Mouse (Mus musculus) G1E (cell line): ENCODE results near the gene Wars. TPM values are rescaled to one million over a fixed set of nuclear protein-coding genes. Genes with fewer than 3 reads are reported as not detected.

Experiments used
- ATAC-seq: 2 replicates; pipeline ENCODE4 v1.8.0; 2016; ENCODE audit warnings: mild to moderate bottlenecking; ENCODE audit not compliant: insufficient number of reproducible peaks, poor library complexity, low FRiP score, severe bottlenecking; ENCODE audit errors: extremely low read depth
- DNase-seq: peaks from one replicate; pipeline ENCODE4 v3.0.0; 2012; ENCODE audit warnings: low spot score
- H3K27me3 ChIP-seq: 2 replicates; pipeline ENCODE4 v1.6.1; 2012; ENCODE audit warnings: mild to moderate bottlenecking, low read length, inconsistent platforms; ENCODE audit not compliant: insufficient read depth
- H3K36me3 ChIP-seq: replicated peaks from 2 replicates; pipeline ENCODE3; 2012; ENCODE audit warnings: mild to moderate bottlenecking, inconsistent platforms
- H3K4me1 ChIP-seq: 2 replicates; pipeline ENCODE4 v1.6.1; 2012; ENCODE audit warnings: low read depth, low read length, inconsistent platforms, mixed read lengths; ENCODE audit not compliant: insufficient read depth
- H3K4me3 ChIP-seq: 2 replicates; pipeline ENCODE4 v1.5.1; 2012; ENCODE audit warnings: low read depth, mild to moderate bottlenecking, inconsistent platforms, low read length, moderate library complexity, mixed read lengths
- H3K9me3 ChIP-seq: replicated peaks from 2 replicates; pipeline ENCODE4 v1.6.1; 2012; ENCODE audit warnings: inconsistent platforms
- CTCF ChIP-seq: IDR thresholded peaks from 2 replicates; pipeline ENCODE4 v1.5.1; 2012; ENCODE audit warnings: low read depth, low read length, inconsistent platforms, mixed read lengths
- GATA1 ChIP-seq: IDR thresholded peaks from 2 replicates; pipeline ENCODE4 v1.6.1; 2012; ENCODE audit warnings: borderline replicate concordance, low read length, inconsistent platforms, mixed read lengths
- GATA2 ChIP-seq: IDR thresholded peaks from 2 replicates; pipeline ENCODE4 v1.6.1; 2012; ENCODE audit warnings: low read depth, low read length, inconsistent platforms, borderline replicate concordance
- POLR2AphosphoS5 ChIP-seq: IDR thresholded peaks from 2 replicates; pipeline ENCODE4 v1.6.1; 2012; ENCODE audit warnings: low read depth, low read length, inconsistent platforms; ENCODE audit not compliant: insufficient replicate concordance
- TAL1 ChIP-seq: conservative IDR thresholded peaks from 2 replicates; pipeline ENCODE4 v1.6.1; 2012; ENCODE audit warnings: low read depth, low read length, inconsistent platforms, mixed read lengths
- polyA plus RNA-seq: library from polyadenylated mRNA; stranded (reverse); fragments of >175 nt; gene quantifications from 2 replicates; pipeline ENCODE4 v1.2.3, GENCODE M21; 2012
- total RNA-seq, 2 experiments: library from RNA; stranded (forward) in 1 of 2; stranded (reverse) in 1 of 2; fragments of 200-1000 nt in 1 of 2; fragments of >200 nt in 1 of 2; fragmentation: Nextera tagmentation in 1 of 2; gene quantifications; 2 replicates each; pipeline ENCODE4 v1.2.3; 2014 to 2017

Wars gene
- total and polyA plus RNA-seq, 3 experiments: 62.1 to 81.0 (median 78.3) TPM

DNA sequence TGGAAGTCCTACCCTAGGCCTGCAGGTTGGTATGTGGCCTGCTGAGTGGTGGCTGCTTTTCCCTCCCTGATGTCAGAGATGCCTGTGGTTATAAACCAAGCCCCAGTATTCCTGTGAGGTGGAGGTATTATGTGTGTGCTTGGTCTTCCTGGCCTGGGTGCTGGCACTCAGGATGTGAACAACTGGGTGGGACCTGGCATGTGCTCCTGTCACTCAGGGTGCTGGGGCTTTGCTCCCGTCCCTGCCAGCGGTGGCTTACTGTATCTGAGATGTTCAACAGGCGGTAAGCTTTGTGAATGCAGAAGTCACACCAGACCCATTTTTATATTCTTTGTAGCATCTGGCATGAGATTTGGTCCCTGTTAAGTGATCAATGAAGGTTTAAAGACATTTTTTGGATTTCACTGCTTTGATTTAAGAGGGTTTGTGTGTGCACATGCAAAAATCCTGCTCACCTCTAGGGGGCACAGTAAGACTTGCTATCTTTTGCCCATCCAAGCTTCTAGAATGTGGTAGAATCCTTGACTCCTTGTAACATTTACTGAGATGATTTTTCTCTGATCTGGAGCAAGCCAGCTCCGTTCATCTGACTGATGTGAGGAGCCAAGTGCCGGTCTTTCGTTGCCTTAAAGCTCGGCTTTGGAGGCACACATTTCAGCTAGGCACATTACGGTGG, 9.8 kb upstream of the Wars start:
- TF ChIP-seq POLR2AphosphoS5: no peak
- no peak for TF ChIP-seq GATA1
- peak; percentile 56 for TF ChIP-seq CTCF
- no peak for TF ChIP-seq GATA2
- TF ChIP-seq TAL1: no peak
- Histone ChIP-seq H3K36me3 (peaks cover 67% of the 10 kb centered on the region), H3K27me3 (no peaks in the 10 kb centered on the region), H3K9me3 (no peaks in the 10 kb centered on the region), H3K4me1 (peaks cover 7% of the 10 kb centered on the region; the same call in 1 of the 2 replicates), H3K4me3 (no peak overlapping the region)
- ATAC-seq (no peak), DNase-seq (no peak)

DNA sequence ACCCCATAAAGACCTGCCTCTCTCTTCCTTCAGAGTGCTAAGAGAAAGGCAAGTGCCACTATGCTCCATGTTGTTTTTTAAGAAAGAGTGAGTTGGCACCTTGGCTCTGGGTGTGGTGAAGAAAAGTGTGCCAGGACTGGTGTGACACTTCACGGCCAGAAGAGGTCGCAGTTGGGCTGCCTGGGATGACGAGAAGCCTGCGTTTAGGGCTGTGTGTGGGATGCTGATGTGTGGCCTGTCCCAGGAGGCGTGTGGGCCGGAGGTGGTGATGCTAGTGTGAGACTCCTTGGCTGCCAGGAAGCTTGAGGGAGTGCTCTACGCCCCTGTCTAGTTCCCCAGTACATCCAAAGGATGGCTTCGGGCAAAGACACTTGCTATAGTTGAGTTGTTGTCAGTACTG, 9.0 kb upstream of the Wars start:
- DNase-seq: peak; percentile 53
- Histone ChIP-seq H3K9me3 (no peaks in the 10 kb centered on the region), H3K4me1 (peaks cover 7% of the 10 kb centered on the region; the same call in 1 of the 2 replicates), H3K36me3 (peaks cover 68% of the 10 kb centered on the region), H3K4me3 (no peak overlapping the region), H3K27me3 (no peaks in the 10 kb centered on the region)
- peak; percentile 79 for ATAC-seq
- no peak for TF ChIP-seq POLR2AphosphoS5
- TF ChIP-seq CTCF: peak; percentile 94
- no peak for TF ChIP-seq GATA2
- no peak for TF ChIP-seq GATA1
- TF ChIP-seq TAL1: no peak

DNA sequence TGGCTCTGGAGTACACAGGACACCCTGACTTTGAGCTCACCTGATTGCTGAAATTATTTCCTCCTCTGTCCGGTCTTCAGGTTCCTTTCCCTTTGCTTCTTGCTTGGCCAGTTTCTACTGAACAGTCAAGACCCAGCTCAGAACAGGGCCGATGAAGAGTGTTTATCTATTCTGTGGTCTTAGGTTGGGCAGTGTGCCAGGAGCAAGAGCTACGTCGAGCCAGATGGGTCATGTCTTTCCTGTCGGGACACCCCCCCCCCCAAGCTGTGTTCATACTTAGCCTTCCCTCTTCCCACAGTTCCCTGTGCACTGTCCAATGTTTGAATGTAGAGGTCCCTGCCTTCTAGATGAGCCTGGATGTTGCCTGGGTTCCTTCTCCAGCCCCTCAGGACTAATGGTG, 7.4 kb upstream of the Wars start:
- H3K36me3 ChIP-seq: peaks cover 73% of the 10 kb centered on the region
- ATAC-seq: no peak
- no peak for DNase-seq

DNA sequence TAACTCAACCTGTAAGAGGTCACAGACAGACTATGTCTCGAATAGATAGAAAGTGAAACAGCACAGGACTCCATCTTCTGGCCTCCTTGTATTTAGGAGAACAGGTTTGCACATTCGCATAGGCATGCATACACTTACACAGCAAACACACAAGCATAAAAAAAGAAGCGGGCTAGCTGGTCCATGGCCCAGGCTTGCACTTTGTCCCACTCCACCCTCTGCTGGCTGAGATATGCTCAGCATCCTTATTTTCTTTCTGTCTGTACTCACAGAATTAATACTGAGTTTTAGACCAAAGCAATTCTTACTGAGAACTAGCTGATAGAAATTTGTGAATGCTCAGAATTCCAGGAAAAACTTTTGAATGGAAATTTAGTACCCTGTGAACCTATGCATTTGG, 2.0 kb upstream of the Wars start:
- ATAC-seq: peak; percentile 35
- no peaks in the 10 kb centered on the region for H3K9me3 ChIP-seq

More for the DNA sequence above, 7.4 kb upstream of the Wars start:
- H3K4me3 ChIP-seq: no peak overlapping the region
- peaks cover 9% of the 10 kb centered on the region; the same call in 1 of the 2 replicates for H3K4me1 ChIP-seq
- H3K27me3 ChIP-seq: no peaks in the 10 kb centered on the region
- no peaks in the 10 kb centered on the region for H3K9me3 ChIP-seq
- TF ChIP-seq POLR2AphosphoS5 (no peak), GATA1 (no peak), CTCF (no peak), TAL1 (no peak), GATA2 (no peak)

GRCm38 (mm10) chr12:108894432-108894816, 450 bp upstream of the Wars start:
- Histone ChIP-seq H3K36me3 (peaks cover 53% of the 10 kb centered on the region), H3K9me3 (no peaks in the 10 kb centered on the region), H3K4me3 (peak overlapping the region; percentile 79), H3K4me1 (peaks cover 55% of the 10 kb centered on the region), H3K27me3 (no peaks in the 10 kb centered on the region)
- DNase-seq: no peak
- no peak for ATAC-seq
- TF ChIP-seq POLR2AphosphoS5 (no peak), CTCF (no peak), TAL1 (no peak), GATA1 (no peak), GATA2 (no peak)

More for the DNA sequence above, 2.0 kb upstream of the Wars start:
- H3K36me3 ChIP-seq: peaks cover 51% of the 10 kb centered on the region
- TF ChIP-seq POLR2AphosphoS5 (no peak), TAL1 (no peak), GATA2 (no peak), GATA1 (no peak), CTCF (no peak)
- H3K4me1 ChIP-seq: peaks cover 44% of the 10 kb centered on the region
- peak; percentile 51 for DNase-seq
- H3K4me3 ChIP-seq: no peak overlapping the region
- no peaks in the 10 kb centered on the region for H3K27me3 ChIP-seq

- ATAC-seq (peak; percentile 5; the same call in 1 of the 2 replicates), DNase-seq (peak; percentile 48)
- H3K4me1 ChIP-seq: peaks cover 57% of the 10 kb centered on the region
- TF ChIP-seq CTCF: no peak
- peak within 1 kb of the TSS; percentile 79 for H3K4me3 ChIP-seq
- H3K36me3 ChIP-seq: peaks cover 56% of the 10 kb centered on the region
- no peaks in the 10 kb centered on the region for H3K27me3 ChIP-seq
- H3K9me3 ChIP-seq: no peaks in the 10 kb centered on the region
Observed at GRCm38 (mm10) chr12:108892989-108893714, 822 bp downstream of the Wars start, which contains the start of gene Wdr25. TSS of gene Wdr25 (plus strand) at chr12:108893631.
